9 mouse cellular contexts compared by ENCODE assay signal in the genomic region with DNA sequence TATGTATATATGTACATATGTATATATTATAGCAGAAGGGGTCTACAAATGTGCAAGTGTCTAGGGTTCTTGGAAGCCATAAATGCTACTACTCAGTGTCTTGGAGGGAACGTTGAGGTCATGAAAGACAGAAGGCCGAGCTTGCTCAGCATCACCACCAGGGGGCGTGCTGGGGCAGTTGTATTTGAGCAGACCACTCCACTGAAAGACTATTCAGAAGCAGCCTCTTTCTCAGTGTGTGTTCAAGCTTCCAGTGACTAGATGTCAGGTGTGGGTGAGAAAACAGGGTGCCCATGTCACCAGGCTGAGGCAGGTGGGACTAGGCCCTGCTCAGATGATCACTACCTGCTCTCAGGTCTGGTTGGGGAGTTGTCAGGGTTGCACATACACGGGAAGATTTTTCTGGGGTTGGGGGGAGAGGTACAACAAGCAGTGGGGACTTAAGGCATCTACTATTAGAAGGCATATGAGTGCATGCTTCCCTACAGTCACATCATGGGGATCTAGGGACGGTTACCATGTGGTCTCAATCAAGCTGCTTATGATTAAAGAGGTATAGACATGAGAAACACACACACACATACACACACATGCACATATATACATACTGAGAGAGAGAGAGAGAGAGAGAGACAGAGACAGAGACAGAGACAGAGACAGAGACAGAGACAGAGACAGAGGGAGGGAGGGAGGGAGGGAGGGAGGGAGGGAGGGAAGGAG.
DNase-seq lines count a peak whose midpoint lies in the region; ATAC-seq and TF ChIP-seq lines count a peak whose summit lies in the region.
"Had no signal": no experiment of that assay in that cellular context is flagged by ENCODE, and none has a peak within 500 bp of the region (broad histone marks: within the 10 kb centered on the region; RNA-seq: fewer than 3 reads in every experiment).

No protein-coding gene starts in this region.

- WGBS in cerebellum, adult 2 months, result 40% methylated on average over 5 of the region's 5 CpGs
- 39% methylated on average over 5 of the region's 5 CpGs for WGBS in midbrain, embryonic 12.5 days

- H3K9me3 ChIP-seq in midbrain, embryonic 12.5 days, result no peaks in the 10 kb centered on the region
- H3K9me3 ChIP-seq: heart, embryonic 15.5 days had no signal

- no peak overlapping the region for H3K9ac ChIP-seq in midbrain, embryonic 12.5 days (replicated peaks)
- H3K9ac ChIP-seq: heart, embryonic 15.5 days had no signal

- H3K36me3 ChIP-seq in midbrain, embryonic 12.5 days, result no peaks in the 10 kb centered on the region
- H3K36me3 ChIP-seq: heart, embryonic 15.5 days had no signal

- no peaks in the 10 kb centered on the region for H3K27me3 ChIP-seq in cerebellum, adult 2 months (ENCODE audit: control insufficient read depth, insufficient read depth, low read length)
- H3K27me3 ChIP-seq in midbrain, embryonic 12.5 days, result no peaks in the 10 kb centered on the region
- H3K27me3 ChIP-seq: heart, embryonic 15.5 days had no signal

- H3K4me2 ChIP-seq in midbrain, embryonic 12.5 days (replicated peaks), result no peak overlapping the region
- H3K4me2 ChIP-seq: heart, embryonic 15.5 days had no signal

- TF ChIP-seq CTCF in cerebellum, adult 2 months (IDR thresholded peaks at IDR 0.05; ENCODE audit: borderline replicate concordance, insufficient read depth, low read depth, low read length), result peak; percentile 77

- peak; percentile 82 for ATAC-seq in midbrain, embryonic 12.5 days (ENCODE audit: low FRiP score, low read depth)
- ATAC-seq in inflammation-experienced regulatory T-cells, adult 6 months, result no peak

- H3K27ac ChIP-seq in cerebellum, adult 2 months (ENCODE audit: insufficient read depth, low read length), result no peak overlapping the region
- no peak overlapping the region for H3K27ac ChIP-seq in midbrain, embryonic 12.5 days (replicated peaks)
- H3K27ac ChIP-seq: heart, embryonic 15.5 days had no signal

- intact Hi-C loops in left cerebral cortex, postnatal 14 days (cut with DNase I), result loop anchor here (5.0 kb wide), 1 partner anchor 664 kb away; the partner anchor contains the start of gene Samd5

- H3K4me1 ChIP-seq in cerebellum, adult 2 months (ENCODE audit: control insufficient read depth, insufficient read depth, low read length), result no peaks in the 10 kb centered on the region
- H3K4me1 ChIP-seq in midbrain, embryonic 12.5 days, result no peaks in the 10 kb centered on the region

- H3K4me3 ChIP-seq in cerebellum, adult 2 months (replicated peaks; ENCODE audit: insufficient read depth, low read depth, low read length), result no peak overlapping the region
- no peak overlapping the region for H3K4me3 ChIP-seq in midbrain, embryonic 12.5 days
- H3K4me3 ChIP-seq: heart, embryonic 15.5 days had no signal

- no peak for TF ChIP-seq POLR2A in cerebellum, adult 2 months (IDR thresholded peaks at IDR 0.05; ENCODE audit: borderline replicate concordance, insufficient read depth, low read length)

- DNase-seq in adrenal gland, adult (ENCODE audit: inconsistent age in 2 of 2, low spot score in 1 of 2), result peak; percentile 59 to 84
- DNase-seq in cerebellum, adult 2 months, result peak; percentile 41 to 51
- DNase-seq in forelimb bud, embryonic 11.5 days (ENCODE audit: low read depth, low spot score), result peak; percentile 62
- DNase-seq in hindlimb bud, embryonic 11.5 days (ENCODE audit: extremely low spot score, low read depth, low spot score), result peak; percentile 18
- peak; percentile 68 to 74 for DNase-seq in left cerebral cortex, postnatal 14 days (ENCODE audit: low spot score in 2 of 2)
- DNase-seq in skeletal muscle tissue, adult 2 months (ENCODE audit: low read depth, low spot score), result peak; percentile 21

Comparison
In these comparisons a context has a peak if more than half of its experiments do, and no peak if none do; other contexts are left out.
1. DNase-seq: peak in every context shown above with its lines; median percentile 72 in adrenal gland, adult; 71 in left cerebral cortex, postnatal 14 days; 62 in forelimb bud, embryonic 11.5 days; 46 in cerebellum, adult 2 months; 21 in skeletal muscle tissue, adult 2 months; 18 in hindlimb bud, embryonic 11.5 days.